Mouse (Mus musculus) myocyte (in vitro differentiated cells): ENCODE measurements around the gene Pax4.

ENCODE experiments used
- MYOG ChIP-seq, 3 experiments: IDR thresholded peaks; one replicate each; pipeline ENCODE4 v1.6.1; 2011; ENCODE audit warnings: control low read depth in 2 of 3, low read depth in 2 of 3, mild to moderate bottlenecking in 2 of 3; ENCODE audit not compliant: insufficient read length in 2 of 3, control insufficient read depth in 1 of 3, insufficient read depth in 1 of 3
- POLR2A ChIP-seq: IDR thresholded peaks from one replicate; pipeline ENCODE4 v1.6.1; 2011; ENCODE audit warnings: low read depth, mild to moderate bottlenecking, control low read depth, moderate library complexity; ENCODE audit not compliant: insufficient read length
- POLR2AphosphoS2 ChIP-seq: IDR thresholded peaks from one replicate; pipeline ENCODE4 v1.6.1; 2011; ENCODE audit warnings: low read depth, control low read depth; ENCODE audit not compliant: insufficient read length
- TCF12 ChIP-seq: IDR thresholded peaks from one replicate; pipeline ENCODE4 v1.6.1; 2011; ENCODE audit warnings: mild to moderate bottlenecking, control low read depth; ENCODE audit not compliant: poor library complexity, insufficient read depth, severe bottlenecking

GRCm38 (mm10) chr6:28488204-28488851, 39.2 kb upstream of the Pax4 start:
- TF ChIP-seq TCF12 (no peak), MYOG (IDR thresholded peaks at IDR 0.05; ENCODE audit: control insufficient read depth in 1 of 3, insufficient read depth in 1 of 3, insufficient read length in 2 of 3, low read depth in 2 of 3) (no peak), POLR2AphosphoS2 (no peak), POLR2A (no peak)
